Mouse (Mus musculus): ENCODE results near the gene Catsperd.
A peak's percentile ranks its signal among the peaks of the same experiment; 100 is the strongest.

Gene Catsperd

GRCm38 (mm10) chr17:56664333-56664732 is 36.4 kb downstream of the Catsperd start:
- no peak for DNase-seq (ENCODE audit: extremely low read depth, low read depth)

GRCm38 (mm10) chr17:56666384-56666783 is 38.4 kb downstream of the Catsperd start:
- no peak for DNase-seq (ENCODE audit: extremely low read depth, low read depth)

GRCm38 (mm10) chr17:56667591-56667990 is 39.6 kb downstream of the Catsperd start:
- no peak for DNase-seq (ENCODE audit: extremely low read depth, low read depth)

- peak; percentile 49 for DNase-seq (ENCODE audit: extremely low read depth, low read depth)
Measured at GRCm38 (mm10) chr17:56668384-56669144, 40.6 kb downstream of the Catsperd start.

GRCm38 (mm10) chr17:56669766-56670165 is 41.8 kb downstream of the Catsperd start:
- no peak for DNase-seq (ENCODE audit: extremely low read depth, low read depth)

- peak; percentile 95 for DNase-seq (ENCODE audit: extremely low read depth, low read depth)
Measured at GRCm38 (mm10) chr17:56672941-56673646, 45.2 kb downstream of the Catsperd start, which contains the start of gene Ranbp3. Gene Ranbp3, plus strand, starts transcription at chr17:56673294.

- no peak for DNase-seq (ENCODE audit: extremely low read depth, low read depth)
Measured at GRCm38 (mm10) chr17:56673647-56674416, 45.9 kb downstream of the Catsperd start.

- DNase-seq (ENCODE audit: extremely low read depth, low read depth): no peak
Measured at GRCm38 (mm10) chr17:56681791-56682190, 53.8 kb downstream of the Catsperd start.

- DNase-seq (ENCODE audit: extremely low read depth, low read depth): no peak
Measured at GRCm38 (mm10) chr17:56682880-56683279, 54.9 kb downstream of the Catsperd start.

- no peak for DNase-seq (ENCODE audit: extremely low read depth, low read depth)
Measured at GRCm38 (mm10) chr17:56683546-56684140, 55.7 kb downstream of the Catsperd start.

- no peak for DNase-seq (ENCODE audit: extremely low read depth, low read depth)
Measured at GRCm38 (mm10) chr17:56684649-56685048, 56.7 kb downstream of the Catsperd start.

GRCm38 (mm10) chr17:56686801-56687200 is 58.9 kb downstream of the Catsperd start:
- no peak for DNase-seq (ENCODE audit: extremely low read depth, low read depth)

- peak; percentile 59 for DNase-seq (ENCODE audit: extremely low read depth, low read depth)
Measured at GRCm38 (mm10) chr17:56688045-56688444, 60.1 kb downstream of the Catsperd start.

- DNase-seq (ENCODE audit: extremely low read depth, low read depth): no peak
Measured at GRCm38 (mm10) chr17:56688689-56689088, 60.7 kb downstream of the Catsperd start.

GRCm38 (mm10) chr17:56693395-56693794 is 65.5 kb downstream of the Catsperd start:
- DNase-seq (ENCODE audit: extremely low read depth, low read depth): no peak

GRCm38 (mm10) chr17:56693851-56694310 is 65.9 kb downstream of the Catsperd start:
- DNase-seq (ENCODE audit: extremely low read depth, low read depth): peak; percentile 57

- DNase-seq (ENCODE audit: extremely low read depth, low read depth): no peak
Measured at GRCm38 (mm10) chr17:56700451-56700850, 72.5 kb downstream of the Catsperd start.

- no peak for DNase-seq (ENCODE audit: extremely low read depth, low read depth)
Measured at GRCm38 (mm10) chr17:56703038-56703437, 75.1 kb downstream of the Catsperd start.

GRCm38 (mm10) chr17:56706515-56706914 is 78.6 kb downstream of the Catsperd start:
- DNase-seq (ENCODE audit: extremely low read depth, low read depth): no peak

- DNase-seq (ENCODE audit: extremely low read depth, low read depth): no peak
Measured at GRCm38 (mm10) chr17:56708692-56709091, 80.7 kb downstream of the Catsperd start.

- no peak for DNase-seq (ENCODE audit: extremely low read depth, low read depth)
Measured at GRCm38 (mm10) chr17:56709708-56710107, 81.8 kb downstream of the Catsperd start.

Data from MEL-GATA-1-ER (cell line).